Mouse (Mus musculus) heart, postnatal 0 days (tissue): Measurements from ENCODE around the gene Iqcc. TPM values are rescaled to one million over a fixed set of nuclear protein-coding genes. Genes with fewer than 3 reads are reported as not detected.

Source experiments
- ATAC-seq: fragments of 200-750 bp; cut with Nextera tagmentation; 2 replicates; pipeline ENCODE4 v1.8.0; 2017; ENCODE audit warnings: low read depth, moderate number of reproducible peaks, moderate library complexity; ENCODE audit not compliant: insufficient read depth
- DNase-seq: peaks from one replicate; pipeline ENCODE4 v3.0.0-alpha.2; 2016; ENCODE audit warnings: low spot score
- H3K27ac ChIP-seq: fragments of 300-500 bp; sonication (generic); 2 replicates; pipeline ENCODE4 v1.5.1; 2014; ENCODE audit warnings: low read depth, mild to moderate bottlenecking
- H3K27me3 ChIP-seq: fragments of 300-500 bp; sonication (generic); 2 replicates; pipeline ENCODE4 v1.6.1; 2014; ENCODE audit warnings: low read length, mixed read lengths; ENCODE audit not compliant: control insufficient read depth, insufficient read depth
- H3K36me3 ChIP-seq: fragments of 300-500 bp; sonication (generic); replicated peaks from 2 replicates; pipeline ENCODE4 v1.6.1; 2014; ENCODE audit warnings: low read length, mixed read lengths; ENCODE audit not compliant: control insufficient read depth, insufficient read depth
- H3K4me1 ChIP-seq: fragments of 300-500 bp; sonication (generic); 2 replicates; pipeline ENCODE4 v1.6.1; 2014; ENCODE audit warnings: antibody characterized with exemption; ENCODE audit not compliant: control insufficient read depth, insufficient read depth
- H3K4me2 ChIP-seq: fragments of 300-500 bp; sonication (generic); 2 replicates; pipeline ENCODE4 v1.6.1; 2014; ENCODE audit warnings: low read depth, mild to moderate bottlenecking, low read length, moderate library complexity
- H3K4me3 ChIP-seq: fragments of 300-500 bp; sonication (generic); 2 replicates; pipeline ENCODE4 v1.5.1; 2014; ENCODE audit warnings: low read depth, low read length
- H3K9ac ChIP-seq: fragments of 300-500 bp; sonication (generic); replicated peaks from 2 replicates; pipeline ENCODE4 v1.6.1; 2014; ENCODE audit warnings: low read depth, low read length, mixed read lengths
- H3K9me3 ChIP-seq: fragments of 300-500 bp; sonication (generic); replicated peaks from 2 replicates; pipeline ENCODE4 v1.6.1; 2016; ENCODE audit warnings: low read length; ENCODE audit not compliant: control insufficient read depth
- CTCF ChIP-seq: IDR thresholded peaks from 2 replicates; pipeline ENCODE4 v1.5.1; 2016; ENCODE audit warnings: antibody characterized with exemption, control low read depth, low read depth
- EP300 ChIP-seq: IDR thresholded peaks from 2 replicates; pipeline ENCODE4 v1.6.1; 2016; ENCODE audit warnings: antibody characterized with exemption, low read depth
- WGBS: fragments of 180-500 bp; shearing (Covaris S2); extraction: QIAGEN DNeasy Blood & Tissue Kit; methylation state at CpG from one replicate; pipeline ENCODE4 v1.1.7; 2014; 5-methylcytosine and 5-hydroxymethylcytosine counted together
- polyA plus RNA-seq: library from polyadenylated mRNA; unstranded; fragments of >200 nt; fragmentation: Nextera tagmentation; extraction: Ambion mirVana; gene quantifications from 2 replicates; pipeline ENCODE4 v1.2.1, GENCODE M21; 2015
- total RNA-seq: library from RNA; depleted of rRNA; stranded (reverse); fragments of >200 nt; gene quantifications from 2 replicates; pipeline ENCODE4 v1.2.3, GENCODE M21; 2014; ENCODE audit warnings: low replicate concordance

Gene Iqcc
- total and polyA plus RNA-seq, 2 experiments from 2014 or later: 6.3 to 23.0 TPM

- DNase-seq (peak; percentile 89), ATAC-seq (peak; percentile 90)
- TF ChIP-seq EP300 (peak; percentile 50; the same call in 1 of the 2 replicates), CTCF (0 out of 2 replicates have a peak, but pooled peaks have one; percentile 9)
- peaks cover 36% of the 10 kb centered on the region for H3K36me3 ChIP-seq
- peak within 1 kb of the TSS; percentile 83 for H3K9ac ChIP-seq
- H3K4me3 ChIP-seq: peak within 1 kb of the TSS; percentile 94
- no peaks in the 10 kb centered on the region for H3K9me3 ChIP-seq
- H3K4me2 ChIP-seq: peak within 1 kb of the TSS; percentile 98
- H3K27ac ChIP-seq: peak within 1 kb of the TSS; percentile 66
- H3K4me1 ChIP-seq: peaks cover 15% of the 10 kb centered on the region
- WGBS: under 1% methylated on average over 65 of the region's 74 CpGs
- no peaks in the 10 kb centered on the region for H3K27me3 ChIP-seq
These were observed 18.4 kb downstream of the Iqcc start, which contains the start of the genes Eif3i and Tmem234 for GRCm38 (mm10) chr4:129600233-129601158. Gene Eif3i (minus strand): TSS chr4:129600648. Gene Tmem234 (plus strand): TSS chr4:129600668.

GRCm38 (mm10) chr4:129588865-129589264 lies 30.0 kb downstream of the Iqcc start:
- WGBS: 49% methylated on average over 4 of the region's 4 CpGs
- Histone ChIP-seq H3K4me1 (peaks cover 6% of the 10 kb centered on the region; the same call in 1 of the 2 replicates), H3K27me3 (no peaks in the 10 kb centered on the region), H3K4me3 (no peak overlapping the region), H3K36me3 (peaks cover 36% of the 10 kb centered on the region), H3K27ac (no peak overlapping the region), H3K4me2 (no peak overlapping the region), H3K9me3 (no peaks in the 10 kb centered on the region), H3K9ac (no peak overlapping the region)
- DNase-seq (no peak), ATAC-seq (no peak)
- TF ChIP-seq CTCF: no peak
- no peak for TF ChIP-seq EP300

DNA sequence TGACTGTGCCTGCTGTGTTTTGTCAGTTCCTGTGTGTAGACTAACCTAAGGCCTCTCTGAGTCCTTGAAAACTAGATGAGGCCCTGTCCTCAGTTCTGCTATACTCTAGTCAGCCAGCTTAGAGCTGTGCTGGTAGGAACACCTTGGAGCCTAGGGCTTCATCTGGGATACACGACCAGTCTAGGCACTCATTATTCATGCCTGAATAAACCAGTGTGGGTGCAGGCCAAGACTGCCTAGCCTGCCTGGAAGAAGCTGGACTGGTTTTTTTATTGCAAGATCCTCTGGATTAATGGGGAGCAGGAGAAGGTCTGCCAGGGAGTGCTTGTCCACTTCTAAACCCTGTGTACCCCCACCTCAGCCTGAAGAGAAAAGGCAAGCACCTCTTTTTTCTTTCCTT lies 32.0 kb downstream of the Iqcc start:
- no peak overlapping the region for H3K4me2 ChIP-seq
- no peak overlapping the region for H3K4me3 ChIP-seq
- no peak overlapping the region for H3K27ac ChIP-seq
- H3K9me3 ChIP-seq: no peaks in the 10 kb centered on the region
- ATAC-seq (no peak), DNase-seq (no peak)
- peaks cover 6% of the 10 kb centered on the region; the same call in 1 of the 2 replicates for H3K4me1 ChIP-seq
- WGBS: 53% methylated on average over 1 of the region's 1 CpGs
- TF ChIP-seq EP300 (no peak), CTCF (no peak)
- H3K9ac ChIP-seq: no peak overlapping the region
- no peaks in the 10 kb centered on the region for H3K27me3 ChIP-seq
- peaks cover 17% of the 10 kb centered on the region for H3K36me3 ChIP-seq

DNA sequence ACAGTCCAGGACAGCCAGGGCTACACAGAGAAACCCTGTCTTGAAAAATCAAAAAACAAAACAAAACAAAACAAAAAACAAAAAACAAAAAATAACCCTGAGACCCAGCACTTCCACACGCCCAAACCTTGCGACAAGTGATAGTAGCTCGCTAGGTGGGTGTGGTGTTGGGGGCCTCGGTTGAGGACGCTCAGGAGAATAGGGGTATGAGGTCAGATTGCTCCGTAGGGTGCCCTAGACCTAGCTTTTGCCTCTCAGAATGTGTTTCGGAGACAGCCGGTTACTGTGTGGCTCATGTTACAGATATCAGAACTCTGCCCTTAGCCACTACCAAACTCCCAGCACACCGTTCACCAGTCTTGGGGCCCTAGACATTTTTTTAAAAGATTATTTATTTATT lies 33.1 kb downstream of the Iqcc start:
- peaks cover 6% of the 10 kb centered on the region; the same call in 1 of the 2 replicates for H3K4me1 ChIP-seq
- TF ChIP-seq EP300: no peak
- no peak for TF ChIP-seq CTCF
- DNase-seq (no peak), ATAC-seq (no peak)
- WGBS: 82% methylated on average over 9 of the region's 9 CpGs
- H3K27me3 ChIP-seq: no peaks in the 10 kb centered on the region
- H3K4me2 ChIP-seq: peak overlapping the region; percentile 73
- peaks cover 6% of the 10 kb centered on the region for H3K36me3 ChIP-seq
- H3K27ac ChIP-seq: no peak overlapping the region
- H3K9ac ChIP-seq: no peak overlapping the region
- no peaks in the 10 kb centered on the region for H3K9me3 ChIP-seq
- no peak overlapping the region for H3K4me3 ChIP-seq

GRCm38 (mm10) chr4:129584884-129585608 lies 33.9 kb downstream of the Iqcc start:
- TF ChIP-seq CTCF (peak; percentile 66), EP300 (no peak)
- DNase-seq (peak; percentile 74), ATAC-seq (peak; percentile 81)
- Histone ChIP-seq H3K27me3 (no peaks in the 10 kb centered on the region), H3K4me1 (peaks cover 6% of the 10 kb centered on the region; the same call in 1 of the 2 replicates), H3K27ac (peak overlapping the region; percentile 61), H3K4me2 (peak overlapping the region; percentile 73), H3K4me3 (peak overlapping the region; percentile 50), H3K36me3 (0 out of 2 replicates have a peak, but pooled peaks cover under 1% of the 10 kb centered on the region), H3K9me3 (no peaks in the 10 kb centered on the region), H3K9ac (peak overlapping the region; percentile 50)
- 2% methylated on average over 36 of the region's 36 CpGs for WGBS
